Mouse (Mus musculus) megakaryocyte, embryonic 14.5 days (primary cell): Measurements from ENCODE around the gene Gm49368. TPM values are rescaled to one million over a fixed set of nuclear protein-coding genes. Genes with fewer than 3 reads are reported as not detected.
"Not testable (repeated sequence)": the region's sequence is repeated elsewhere in the genome, so short reads cannot be mapped to it uniquely, and the experiment has no call there.

Experiments used
- H3K27me3 ChIP-seq: replicated peaks from 2 replicates; pipeline ENCODE3; 2012; ENCODE audit warnings: inconsistent platforms
- H3K36me3 ChIP-seq: replicated peaks from 2 replicates; pipeline ENCODE3; 2012; ENCODE audit warnings: low read length, inconsistent platforms, mixed read lengths
- H3K4me1 ChIP-seq: 2 replicates; pipeline ENCODE4 v1.6.1; 2012; ENCODE audit warnings: inconsistent platforms
- H3K4me3 ChIP-seq: replicated peaks from 2 replicates; pipeline ENCODE3; 2012; ENCODE audit warnings: moderate library complexity, mild to moderate bottlenecking, inconsistent platforms
- H3K9me3 ChIP-seq: 2 replicates; pipeline ENCODE4 v1.6.1; 2012; ENCODE audit warnings: inconsistent platforms
- FLI1 ChIP-seq: IDR thresholded peaks from 2 replicates; pipeline ENCODE4 v1.6.1; 2012; ENCODE audit warnings: low read length, inconsistent platforms, mixed read lengths
- GATA1 ChIP-seq: IDR thresholded peaks from 3 replicates; pipeline ENCODE4 v1.6.1; 2012; ENCODE audit warnings: mixed read lengths, low read length, inconsistent platforms, borderline replicate concordance
- polyA plus RNA-seq: library from polyadenylated mRNA; stranded (reverse); fragments of >175 nt; gene quantifications from 2 replicates; pipeline ENCODE4 v1.2.3, GENCODE M21; 2012; ENCODE audit warnings: low replicate concordance; ENCODE audit not compliant: insufficient read depth

Gm49368 gene
- polyA plus RNA-seq = not detected in 2 replicates

GRCm38 (mm10) chr7:128062456-128062855 lies at the start of gene Gm49368, which contains the start of gene Itgam:
Gm49368 (plus strand) TSS chr7:128062683.
Itgam (plus strand) TSS chr7:128062640.
- H3K9me3 ChIP-seq = peaks cover 11% of the 10 kb centered on the region; the same call in 1 of the 2 replicates
- peaks cover 9% of the 10 kb centered on the region for H3K27me3 ChIP-seq
- H3K4me3 ChIP-seq = peak within 1 kb of the TSS; percentile 73
- no peak for TF ChIP-seq GATA1
- TF ChIP-seq FLI1 = no peak
- peaks cover 30% of the 10 kb centered on the region for H3K4me1 ChIP-seq
- H3K36me3 ChIP-seq = no peaks in the 10 kb centered on the region

GRCm38 (mm10) chr7:128013116-128013515 lies 49.4 kb upstream of the Gm49368 start:
- H3K36me3 ChIP-seq = peaks cover 6% of the 10 kb centered on the region
- H3K4me1 ChIP-seq = peaks cover 18% of the 10 kb centered on the region
- peaks cover 26% of the 10 kb centered on the region for H3K9me3 ChIP-seq
- no peak overlapping the region for H3K4me3 ChIP-seq
- H3K27me3 ChIP-seq = peaks cover 28% of the 10 kb centered on the region
- TF ChIP-seq FLI1 (no peak), GATA1 (no peak)

GRCm38 (mm10) chr7:128016134-128016533 lies 46.3 kb upstream of the Gm49368 start:
- Histone ChIP-seq H3K9me3 (peaks cover 42% of the 10 kb centered on the region), H3K4me1 (peaks cover 36% of the 10 kb centered on the region), H3K36me3 (peaks cover 16% of the 10 kb centered on the region)
- not testable (repeated sequence) for H3K27me3 ChIP-seq, H3K4me3 ChIP-seq

GRCm38 (mm10) chr7:128016650-128017049 lies 45.8 kb upstream of the Gm49368 start:
- H3K4me3 ChIP-seq = no peak overlapping the region
- H3K9me3 ChIP-seq = peaks cover 47% of the 10 kb centered on the region
- no peak for TF ChIP-seq FLI1
- TF ChIP-seq GATA1 = no peak
- peaks cover 6% of the 10 kb centered on the region for H3K27me3 ChIP-seq
- H3K36me3 ChIP-seq = peaks cover 20% of the 10 kb centered on the region
- H3K4me1 ChIP-seq = peaks cover 38% of the 10 kb centered on the region

GRCm38 (mm10) chr7:128018275-128018674 lies 44.2 kb upstream of the Gm49368 start:
- H3K36me3 ChIP-seq = peaks cover 28% of the 10 kb centered on the region
- H3K27me3 ChIP-seq = peaks cover 6% of the 10 kb centered on the region
- peaks cover 62% of the 10 kb centered on the region for H3K9me3 ChIP-seq
- no peak for TF ChIP-seq GATA1
- H3K4me3 ChIP-seq = peak overlapping the region; percentile 77
- peaks cover 38% of the 10 kb centered on the region for H3K4me1 ChIP-seq

- TF ChIP-seq FLI1 = no peak
- no peak for TF ChIP-seq GATA1
- H3K9me3 ChIP-seq = peaks cover 71% of the 10 kb centered on the region
- H3K36me3 ChIP-seq = peaks cover 28% of the 10 kb centered on the region
- H3K4me3 ChIP-seq = no peak overlapping the region
- H3K27me3 ChIP-seq = peaks cover 5% of the 10 kb centered on the region
- H3K4me1 ChIP-seq = peaks cover 38% of the 10 kb centered on the region
These were observed 43.3 kb upstream of the Gm49368 start for GRCm38 (mm10) chr7:128019187-128019586.

GRCm38 (mm10) chr7:128022974-128023373 lies 39.5 kb upstream of the Gm49368 start:
- Histone ChIP-seq H3K27me3 (peaks cover under 1% of the 10 kb centered on the region), H3K4me1 (peaks cover 41% of the 10 kb centered on the region), H3K4me3 (no peak overlapping the region), H3K9me3 (peaks cover 66% of the 10 kb centered on the region), H3K36me3 (peaks cover 23% of the 10 kb centered on the region)
- no peak for TF ChIP-seq FLI1
- no peak for TF ChIP-seq GATA1

GRCm38 (mm10) chr7:128023565-128023964 lies 38.9 kb upstream of the Gm49368 start:
- H3K27me3 ChIP-seq = peaks cover 2% of the 10 kb centered on the region
- TF ChIP-seq FLI1 (no peak), GATA1 (no peak)
- H3K36me3 ChIP-seq = peaks cover 19% of the 10 kb centered on the region
- no peak overlapping the region for H3K4me3 ChIP-seq
- peaks cover 36% of the 10 kb centered on the region for H3K4me1 ChIP-seq
- H3K9me3 ChIP-seq = peaks cover 60% of the 10 kb centered on the region

- peaks cover 12% of the 10 kb centered on the region for H3K36me3 ChIP-seq
- TF ChIP-seq FLI1 = no peak
- TF ChIP-seq GATA1 = no peak
- peaks cover 30% of the 10 kb centered on the region for H3K4me1 ChIP-seq
- H3K9me3 ChIP-seq = peaks cover 52% of the 10 kb centered on the region
- no peak overlapping the region for H3K4me3 ChIP-seq
- peaks cover 2% of the 10 kb centered on the region for H3K27me3 ChIP-seq
These were observed 38.1 kb upstream of the Gm49368 start for GRCm38 (mm10) chr7:128024364-128024763.

GRCm38 (mm10) chr7:128024932-128025331 lies 37.6 kb upstream of the Gm49368 start:
- Histone ChIP-seq H3K4me1 (peaks cover 30% of the 10 kb centered on the region), H3K27me3 (peaks cover 2% of the 10 kb centered on the region), H3K9me3 (peaks cover 50% of the 10 kb centered on the region), H3K4me3 (no peak overlapping the region), H3K36me3 (peaks cover 12% of the 10 kb centered on the region)
- TF ChIP-seq FLI1 (no peak), GATA1 (no peak)

- TF ChIP-seq FLI1 (no peak), GATA1 (no peak)
- Histone ChIP-seq H3K9me3 (peaks cover 45% of the 10 kb centered on the region), H3K36me3 (peaks cover 12% of the 10 kb centered on the region), H3K4me3 (no peak overlapping the region), H3K4me1 (peaks cover 30% of the 10 kb centered on the region), H3K27me3 (peaks cover 2% of the 10 kb centered on the region)
These were observed 37.1 kb upstream of the Gm49368 start for GRCm38 (mm10) chr7:128025381-128025780.
